In the genomic region with DNA sequence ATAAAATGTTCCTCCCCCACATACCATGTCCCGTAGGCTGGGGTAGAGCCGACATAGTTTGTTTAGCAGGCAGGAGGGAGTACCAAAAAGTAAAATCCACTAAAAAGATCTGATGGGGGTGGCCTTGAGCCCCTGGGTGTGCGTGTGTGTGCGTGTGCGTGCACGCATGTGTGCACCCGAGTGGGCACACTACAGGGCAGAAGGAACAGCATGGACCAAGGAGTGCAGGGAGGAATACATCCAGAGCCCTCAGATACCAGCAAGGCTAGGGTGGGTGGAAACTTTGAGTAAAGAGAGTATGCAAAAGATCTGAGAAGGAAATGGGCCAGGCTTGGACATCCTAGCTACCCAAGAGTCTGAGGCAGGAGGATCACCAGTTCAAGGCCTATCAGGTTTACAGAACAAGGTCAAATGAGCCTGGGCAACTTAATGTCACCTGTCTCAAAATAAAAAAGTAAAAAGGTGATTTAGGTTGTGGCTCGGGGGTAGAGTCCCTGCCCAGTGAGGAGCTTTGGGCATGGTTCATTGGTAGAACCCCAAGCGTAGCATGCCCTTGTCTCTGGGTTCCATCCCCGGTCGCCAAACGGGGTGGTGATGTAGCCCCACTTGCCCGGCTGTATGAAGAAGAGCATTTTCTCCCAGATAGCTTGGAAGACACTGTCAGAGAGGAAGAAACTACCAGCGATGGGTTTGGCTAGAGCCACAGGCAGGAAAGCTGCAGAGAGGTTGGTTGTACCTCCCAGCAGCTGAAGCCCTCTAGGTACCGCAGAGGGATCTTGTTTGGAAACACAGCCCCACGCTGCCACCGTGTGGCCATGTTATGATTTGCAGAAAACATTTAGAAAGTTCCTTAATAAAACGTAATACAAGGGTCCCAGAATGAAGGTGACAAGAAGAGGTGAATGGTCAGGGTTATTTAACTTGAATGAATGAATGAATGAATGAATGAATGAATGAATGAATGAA, we compare ENCODE assay signal across 9 mouse cellular contexts. TPM values are rescaled to one million over a fixed set of nuclear protein-coding genes. Genes with fewer than 3 reads are reported as not detected.
DNase-seq lines count a peak whose midpoint lies in the region; ATAC-seq and TF ChIP-seq lines count a peak whose summit lies in the region.
"Had no signal": no experiment of that assay in that cellular context is flagged by ENCODE, and none has a peak within 500 bp of the region (broad histone marks: within the 10 kb centered on the region; RNA-seq: fewer than 3 reads in every experiment).

No protein-coding gene starts in this region.

- WGBS in bone marrow, adult 2 months, result 57% methylated on average over 18 of the region's 18 CpGs
- 54% methylated on average over 18 of the region's 18 CpGs for WGBS in hindbrain, embryonic 12.5 days

- peak; percentile 84 for ATAC-seq in erythroblast, adult 5-6 weeks (replicated peaks; ENCODE audit: low FRiP score, poor library complexity, severe bottlenecking)
- peak; percentile 58; the same call in 1 of the 2 replicates for ATAC-seq in hindbrain, embryonic 12.5 days (ENCODE audit: low FRiP score)
- peak; percentile 84 for ATAC-seq in megakaryocyte progenitor cell, adult 5-6 weeks (replicated peaks; ENCODE audit: poor library complexity)

- H3K36me3 ChIP-seq in hindbrain, embryonic 12.5 days, result no peaks in the 10 kb centered on the region

- H3K27ac ChIP-seq in bone marrow, adult 2 months (ENCODE audit: control insufficient read depth, insufficient read depth, low read depth, low read length, poor library complexity), result no peak overlapping the region
- no peak overlapping the region for H3K27ac ChIP-seq in hindbrain, embryonic 12.5 days

- peak; percentile 87 for TF ChIP-seq CTCF in bone marrow, adult 2 months (IDR thresholded peaks at IDR 0.05; ENCODE audit: control insufficient read depth, insufficient read depth, low read length)

- DNase-seq in gastrocnemius, adult 18-20 months (ENCODE audit: low spot score), result peak; percentile 75
- DNase-seq in gastrocnemius, postnatal 25 days, result no peak
- DNase-seq in layer of hippocampus, postnatal 25 days (ENCODE audit: extremely low spot score in 1 of 2, low spot score in 1 of 2), result peak; percentile 66 to 90
- peak; percentile 60 for DNase-seq in right cerebral cortex, postnatal 25 days

- H3K4me3 ChIP-seq in bone marrow, adult 2 months (replicated peaks; ENCODE audit: control insufficient read depth, low read depth, low read length), result no peak overlapping the region
- H3K4me3 ChIP-seq in hindbrain, embryonic 12.5 days, result no peak overlapping the region
- H3K4me3 ChIP-seq: myocyte had no signal

- no peaks in the 10 kb centered on the region for H3K9me3 ChIP-seq in hindbrain, embryonic 12.5 days (replicated peaks)

- no peak overlapping the region for H3K4me2 ChIP-seq in hindbrain, embryonic 12.5 days (replicated peaks)

- no peaks in the 10 kb centered on the region; the same call in none of the 2 replicates for H3K4me1 ChIP-seq in bone marrow, adult 2 months (ENCODE audit: control insufficient read depth, insufficient read depth, low read length)
- H3K4me1 ChIP-seq in hindbrain, embryonic 12.5 days, result no peaks in the 10 kb centered on the region

- peaks cover 9% of the 10 kb centered on the region for H3K27me3 ChIP-seq in hindbrain, embryonic 12.5 days

- no peak for TF ChIP-seq POLR2A in bone marrow, adult 2 months (IDR thresholded peaks at IDR 0.05; ENCODE audit: borderline replicate concordance, control insufficient read depth, low read depth, low read length)

- H3K9ac ChIP-seq in hindbrain, embryonic 12.5 days, result no peak overlapping the region

RNA-seq across cellular contexts. Expression of gene Nr1h2, which starts 7.0 kb away (rescaled TPM):
- 10 to 100 TPM; 42.7 to 45.2 TPM for total RNA-seq in gastrocnemius, adult 18-20 months (2021)
- 10 to 100 TPM; 27.0 to 29.3 TPM for total RNA-seq in gastrocnemius, postnatal 25 days (2021)
- polyA plus RNA-seq in bone marrow, adult 2 months (2011; ENCODE audit: insufficient read depth, insufficient read length, low replicate concordance, missing spikeins), result 87.8 and 123 TPM in 2 replicates
- total RNA-seq in erythroblast, adult 5-6 weeks (2015; ENCODE audit: low replicate concordance), result 34.4 and 41.8 TPM in 2 replicates
- total RNA-seq in erythroblast, adult 5-6 weeks (2017; ENCODE audit: low replicate concordance), result 32.0 and 41.0 TPM in 2 replicates
- 71.5 and 75.8 TPM in 2 replicates for polyA plus RNA-seq in hindbrain, embryonic 12.5 days (2016; fragmentation: Nextera tagmentation; extraction: Ambion mirVana)
- 10 to 100 TPM; 60.6 to 66.3 TPM for total RNA-seq in layer of hippocampus, postnatal 25 days (2021)
- 39.4 and 43.7 TPM in 2 replicates for total RNA-seq in megakaryocyte progenitor cell, adult 5-6 weeks (2015)
- total RNA-seq in megakaryocyte progenitor cell, adult 5-6 weeks (2017), result 42.6 and 45.7 TPM in 2 replicates

RNA-seq across cellular contexts. Expression of gene Napsa, which starts 11.5 kb away (rescaled TPM):
- total RNA-seq in gastrocnemius, adult 18-20 months (2021), result under 1 TPM; 0.47 to 0.91 TPM
- under 1 TPM in 1 of 2 experiments, not detected in 1; 0.16 TPM for total RNA-seq in gastrocnemius, postnatal 25 days (2021)
- polyA plus RNA-seq in bone marrow, adult 2 months (2011; ENCODE audit: insufficient read depth, insufficient read length, low replicate concordance, missing spikeins), result 21.1 and 49.7 TPM in 2 replicates
- 66.9 TPM in 2 replicates for total RNA-seq in erythroblast, adult 5-6 weeks (2015; ENCODE audit: low replicate concordance)
- 18.0 and 26.1 TPM in 2 replicates for total RNA-seq in erythroblast, adult 5-6 weeks (2017; ENCODE audit: low replicate concordance)
- 0.87 and 1.2 TPM in 2 replicates for polyA plus RNA-seq in hindbrain, embryonic 12.5 days (2016; fragmentation: Nextera tagmentation; extraction: Ambion mirVana)
- not detected for total RNA-seq in layer of hippocampus, postnatal 25 days (2021)
- total RNA-seq in megakaryocyte progenitor cell, adult 5-6 weeks (2015), result 219 and 232 TPM in 2 replicates
- total RNA-seq in megakaryocyte progenitor cell, adult 5-6 weeks (2017), result 91.2 and 121 TPM in 2 replicates
- polyA plus RNA-seq: myocyte had no signal

RNA-seq across cellular contexts. Expression of gene Pold1, which starts 12.1 kb away (rescaled TPM):
- 1 to 10 TPM; 4.6 to 4.8 TPM for total RNA-seq in gastrocnemius, adult 18-20 months (2021)
- total RNA-seq in gastrocnemius, postnatal 25 days (2021), result 1 to 10 TPM; 4.7 to 5.2 TPM
- 147 and 216 TPM in 2 replicates for polyA plus RNA-seq in bone marrow, adult 2 months (2011; ENCODE audit: insufficient read depth, insufficient read length, low replicate concordance, missing spikeins)
- 21.3 and 26.5 TPM in 2 replicates for total RNA-seq in erythroblast, adult 5-6 weeks (2015; ENCODE audit: low replicate concordance)
- total RNA-seq in erythroblast, adult 5-6 weeks (2017; ENCODE audit: low replicate concordance), result 16.2 and 29.3 TPM in 2 replicates
- polyA plus RNA-seq in hindbrain, embryonic 12.5 days (2016; fragmentation: Nextera tagmentation; extraction: Ambion mirVana), result 72.1 and 73.5 TPM in 2 replicates
- total RNA-seq in layer of hippocampus, postnatal 25 days (2021), result 1 to 10 TPM; 7.3 to 8.9 TPM
- total RNA-seq in megakaryocyte progenitor cell, adult 5-6 weeks (2015), result 51.4 and 70.3 TPM in 2 replicates
- total RNA-seq in megakaryocyte progenitor cell, adult 5-6 weeks (2017), result 64.4 and 77.2 TPM in 2 replicates

RNA-seq across cellular contexts. Expression of gene Spib, which starts 28.8 kb away (rescaled TPM):
- total RNA-seq in gastrocnemius, adult 18-20 months (2021), result under 1 TPM in 1 of 2 experiments, not detected in 1; 0.14 TPM
- under 1 TPM in 1 of 2 experiments, not detected in 1; 0.24 TPM for total RNA-seq in gastrocnemius, postnatal 25 days (2021)
- polyA plus RNA-seq in bone marrow, adult 2 months (2011; ENCODE audit: insufficient read depth, insufficient read length, low replicate concordance, missing spikeins), result 25.0 and 55.6 TPM in 2 replicates
- 1.7 and 1.9 TPM in 2 replicates for total RNA-seq in erythroblast, adult 5-6 weeks (2015; ENCODE audit: low replicate concordance)
- total RNA-seq in erythroblast, adult 5-6 weeks (2017; ENCODE audit: low replicate concordance), result 1.9 and 2.6 TPM in 2 replicates
- 0.08 and 0.10 TPM in 2 replicates for polyA plus RNA-seq in hindbrain, embryonic 12.5 days (2016; fragmentation: Nextera tagmentation; extraction: Ambion mirVana)
- under 1 TPM; 0.12 TPM for total RNA-seq in layer of hippocampus, postnatal 25 days (2021)
- total RNA-seq in megakaryocyte progenitor cell, adult 5-6 weeks (2015), result 0.20 TPM in 1 of 2 replicates, not detected in the other
- 0.04 TPM in 1 of 2 replicates, not detected in the other for total RNA-seq in megakaryocyte progenitor cell, adult 5-6 weeks (2017)

RNA-seq across cellular contexts. Expression of gene Kcnc3, which starts 29.7 kb away (rescaled TPM):
- 1 to 10 TPM; 3.7 to 5.1 TPM for total RNA-seq in gastrocnemius, adult 18-20 months (2021)
- total RNA-seq in gastrocnemius, postnatal 25 days (2021), result 1 to 10 TPM; 4.3 to 4.8 TPM
- 1.1 and 3.9 TPM in 2 replicates for polyA plus RNA-seq in bone marrow, adult 2 months (2011; ENCODE audit: insufficient read depth, insufficient read length, low replicate concordance, missing spikeins)
- not detected in 2 replicates for total RNA-seq in erythroblast, adult 5-6 weeks (2015; ENCODE audit: low replicate concordance)
- total RNA-seq in erythroblast, adult 5-6 weeks (2017; ENCODE audit: low replicate concordance), result 0.42 TPM in 1 of 2 replicates, not detected in the other
- 3.4 and 3.8 TPM in 2 replicates for polyA plus RNA-seq in hindbrain, embryonic 12.5 days (2016; fragmentation: Nextera tagmentation; extraction: Ambion mirVana)
- total RNA-seq in layer of hippocampus, postnatal 25 days (2021), result 100 to 1,000 TPM; 167 to 190 TPM
- 0.25 and 0.66 TPM in 2 replicates for total RNA-seq in megakaryocyte progenitor cell, adult 5-6 weeks (2015)
- total RNA-seq in megakaryocyte progenitor cell, adult 5-6 weeks (2017), result 0.04 TPM in 1 of 2 replicates, not detected in the other

Comparison
In these comparisons a context has a peak if more than half of its experiments do, and no peak if none do; other contexts are left out.
1. RNA of gene Napsa, which starts 11.5 kb away (total RNA-seq): 91.2 to 232 TPM in megakaryocyte progenitor cell, adult 5-6 weeks and 18.0 to 66.9 TPM in erythroblast, adult 5-6 weeks; 0.47 to 0.91 TPM in gastrocnemius, adult 18-20 months, not detected in layer of hippocampus, postnatal 25 days and 0.16 TPM in gastrocnemius, postnatal 25 days; every median in the first group is over 4 times any median in the second.
2. Peak in every context shown above with its lines, with median percentiles within 50 percentile points of each other: ATAC-seq.